Mouse (Mus musculus) embryo, embryonic 10.5 days (tissue): ENCODE results near the gene Hist1h2be.
A peak's percentile ranks its signal among the peaks of the same experiment; 100 is the strongest.
"Not testable (repeated sequence)": the region's sequence is repeated elsewhere in the genome, so short reads cannot be mapped to it uniquely, and the experiment has no call there.

ENCODE experiments used
- DNase-seq: peaks from one replicate; pipeline ENCODE4 v3.0.0-alpha.2; 2015; ENCODE audit warnings: low spot score

The Hist1h2be gene

DNA sequence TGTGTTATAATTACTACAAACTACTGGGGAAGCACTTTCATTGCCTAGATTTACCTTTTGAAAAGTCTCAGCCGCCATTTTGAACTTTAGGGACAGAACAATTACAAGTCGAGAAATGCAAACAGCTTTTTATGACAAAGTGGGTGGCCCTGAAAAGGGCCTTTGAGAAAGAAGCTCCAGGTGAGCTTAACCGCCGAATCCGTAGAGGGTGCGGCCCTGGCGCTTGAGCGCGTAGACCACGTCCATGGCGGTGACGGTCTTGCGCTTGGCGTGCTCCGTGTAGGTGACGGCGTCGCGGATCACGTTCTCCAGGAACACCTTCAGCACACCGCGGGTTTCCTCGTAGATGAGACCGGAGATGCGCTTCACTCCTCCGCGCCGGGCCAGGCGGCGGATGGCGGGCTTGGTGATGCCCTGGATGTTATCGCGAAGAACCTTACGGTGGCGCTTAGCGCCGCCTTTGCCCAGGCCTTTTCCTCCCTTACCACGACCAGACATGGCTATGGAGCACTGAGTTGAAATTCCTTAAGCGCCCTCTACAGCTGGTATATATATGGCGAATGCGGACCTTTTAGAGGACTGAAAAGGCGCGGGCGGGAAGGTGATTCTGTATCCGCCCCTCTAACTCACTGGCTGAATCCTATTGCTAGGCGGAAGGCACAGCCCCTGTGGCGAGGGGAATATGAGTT, 69.6 kb downstream of the Hist1h2be start, which contains the start of gene Hist1h4f:
Gene Hist1h4f, minus strand, starts transcription at position 503 of the 689 bp plus-strand sequence.
- DNase-seq: peak; percentile 98

DNA sequence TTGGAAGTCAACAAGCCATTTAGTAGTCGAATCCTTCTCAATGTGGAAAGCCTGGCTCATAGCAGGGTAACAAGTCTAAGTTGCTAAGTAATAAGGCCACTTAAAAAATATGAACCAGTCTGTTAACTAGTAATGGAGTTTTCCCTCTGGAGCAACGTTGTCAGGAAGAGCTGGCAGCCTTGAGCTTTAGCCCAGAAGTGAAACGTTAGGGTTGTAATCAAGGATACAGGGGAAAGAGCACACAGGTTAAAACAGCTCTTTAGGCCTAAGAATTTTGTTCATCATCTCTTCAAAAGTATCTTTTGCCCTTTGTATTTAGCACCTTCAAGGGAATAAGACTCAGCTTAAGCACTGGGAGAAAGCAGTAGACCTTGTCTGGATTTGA, 70.2 kb downstream of the Hist1h2be start:
- peak; percentile 82 for DNase-seq

DNA sequence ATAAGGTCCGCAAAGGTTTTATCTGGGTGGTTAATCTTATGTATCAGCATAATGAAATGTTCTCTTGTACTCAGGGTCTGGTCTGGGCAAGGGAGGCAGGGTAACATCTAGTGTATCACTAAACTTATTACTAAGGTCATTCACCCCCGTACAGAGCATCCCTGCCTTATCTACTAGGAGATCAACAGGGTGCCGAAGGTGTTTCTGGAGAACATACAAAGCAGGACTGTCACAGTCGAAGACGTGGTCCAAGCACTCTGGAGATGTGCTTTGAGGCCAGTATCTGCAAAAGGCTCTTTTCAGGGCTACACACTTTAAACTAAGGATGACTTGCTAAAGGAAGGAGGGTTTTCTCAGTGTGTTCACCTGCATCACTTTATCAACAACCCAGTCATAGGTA, 74.2 kb downstream of the Hist1h2be start:
- no peak for DNase-seq

DNA sequence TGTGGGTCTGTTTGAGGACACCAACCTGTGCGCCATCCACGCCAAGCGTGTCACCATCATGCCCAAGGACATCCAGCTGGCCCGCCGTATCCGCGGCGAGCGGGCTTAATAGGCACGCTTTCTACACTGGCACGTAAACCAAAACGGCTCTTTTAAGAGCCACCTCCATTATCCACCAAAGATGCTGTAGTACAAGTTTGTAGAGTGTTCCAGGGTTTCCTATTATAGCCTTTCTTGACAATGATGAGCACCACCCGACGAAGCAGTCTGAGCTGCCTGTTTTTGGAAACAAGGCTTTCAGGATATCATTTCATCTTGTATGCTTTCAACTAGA, 76.2 kb downstream of the Hist1h2be start:
- DNase-seq: not testable (repeated sequence)

DNA sequence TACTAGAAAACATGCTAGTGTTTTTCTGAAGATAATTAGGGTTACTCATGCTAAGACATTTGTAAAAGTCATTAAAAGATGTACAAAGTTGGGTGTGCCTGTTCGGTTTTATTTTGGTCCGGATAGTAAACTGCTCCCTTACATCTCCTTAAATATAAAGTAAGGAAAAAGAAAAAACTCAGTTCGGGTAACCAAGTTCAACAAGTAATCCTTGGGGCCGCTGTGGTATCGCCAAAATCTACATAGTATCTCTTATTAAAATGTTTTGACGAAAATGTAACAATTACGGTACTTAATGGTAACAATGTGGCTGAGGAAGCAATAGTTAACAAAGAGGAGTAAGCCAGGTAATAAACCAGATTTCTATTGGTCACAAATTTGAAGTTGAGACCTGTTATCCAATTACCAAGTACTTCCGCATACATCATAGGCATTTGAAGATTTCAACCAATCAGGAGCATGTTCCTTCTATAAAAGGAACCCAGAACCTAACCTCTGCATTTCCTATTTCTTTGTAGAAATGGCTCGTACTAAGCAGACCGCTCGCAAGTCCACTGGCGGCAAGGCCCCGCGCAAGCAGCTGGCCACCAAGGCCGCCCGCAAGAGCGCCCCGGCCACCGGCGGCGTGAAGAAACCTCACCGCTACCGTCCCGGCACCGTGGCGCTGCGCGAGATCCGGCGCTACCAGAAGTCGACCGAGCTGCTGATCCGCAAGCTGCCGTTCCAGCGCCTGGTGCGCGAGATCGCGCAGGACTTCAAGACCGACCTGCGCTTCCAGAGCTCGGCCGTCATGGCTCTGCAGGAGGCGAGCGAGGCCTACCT, 76.7 kb downstream of the Hist1h2be start, which contains the start of gene Hist1h3f:
Gene Hist1h3f, plus strand, starts transcription at position 88 of the 822 bp plus-strand sequence.
- peak; percentile 98 for DNase-seq

DNA sequence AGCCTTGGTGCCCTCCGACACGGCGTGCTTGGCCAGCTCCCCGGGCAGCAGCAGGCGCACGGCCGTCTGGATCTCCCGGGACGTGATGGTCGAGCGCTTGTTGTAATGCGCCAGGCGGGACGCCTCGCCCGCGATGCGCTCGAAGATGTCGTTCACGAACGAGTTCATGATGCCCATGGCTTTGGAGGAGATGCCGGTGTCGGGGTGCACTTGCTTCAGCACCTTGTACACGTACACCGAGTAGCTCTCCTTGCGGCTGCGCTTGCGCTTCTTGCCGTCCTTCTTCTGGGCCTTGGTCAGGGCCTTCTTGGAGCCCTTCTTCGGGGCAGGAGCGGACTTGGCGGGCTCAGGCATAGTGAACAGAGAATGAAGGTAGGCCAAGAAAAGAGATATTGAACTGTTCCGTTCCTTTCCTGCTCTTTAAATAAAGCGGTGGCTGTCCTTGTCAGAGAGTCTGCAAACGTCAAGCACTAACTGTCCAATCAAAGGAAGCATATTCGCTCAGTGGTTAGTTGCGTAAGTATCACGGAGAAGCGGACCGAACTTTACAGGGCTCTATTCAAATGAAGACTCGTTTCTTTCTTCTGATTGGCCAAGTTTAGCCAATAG, 77.8 kb downstream of the Hist1h2be start, which contains the start of gene Hist1h2bh:
Gene Hist1h2bh, minus strand, starts transcription at position 394 of the 609 bp plus-strand sequence.
- DNase-seq: peak; percentile 95

DNA sequence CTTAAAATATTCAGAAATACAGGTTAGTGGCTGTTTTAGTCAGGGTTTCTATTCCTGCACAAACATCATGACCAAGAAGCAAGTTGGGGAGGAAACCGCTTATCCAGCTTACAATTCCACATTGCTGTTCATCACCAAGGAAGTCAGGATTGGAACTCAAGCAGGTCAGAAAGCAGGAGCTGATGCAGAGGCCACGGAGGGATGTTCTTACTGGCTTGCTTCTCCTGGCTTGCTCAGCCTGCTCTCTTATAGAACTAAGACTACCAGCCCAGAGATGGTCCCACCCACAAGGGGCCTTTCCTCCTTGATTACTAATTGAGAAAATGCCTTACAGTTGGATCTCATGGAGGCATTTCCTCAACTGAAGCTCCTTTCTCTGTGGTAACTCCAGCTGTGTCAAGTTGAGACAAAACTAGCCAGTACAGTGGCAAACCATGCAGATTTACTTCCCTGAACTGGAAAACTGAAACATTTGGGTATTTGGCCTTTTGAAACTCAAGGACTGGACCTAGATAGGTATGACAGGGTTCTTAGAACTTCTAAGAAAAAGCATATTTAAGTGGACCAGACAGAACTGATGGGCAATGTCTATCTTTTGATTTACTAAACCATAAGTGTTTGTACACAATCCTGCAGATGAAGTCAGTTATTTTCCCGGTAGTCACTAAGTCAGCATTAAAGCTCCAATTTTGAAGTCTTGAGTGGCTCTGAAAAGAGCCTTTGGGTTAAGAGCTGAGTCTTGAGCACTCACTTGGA, 78.5 kb downstream of the Hist1h2be start:
- DNase-seq: peak; percentile 64

DNA sequence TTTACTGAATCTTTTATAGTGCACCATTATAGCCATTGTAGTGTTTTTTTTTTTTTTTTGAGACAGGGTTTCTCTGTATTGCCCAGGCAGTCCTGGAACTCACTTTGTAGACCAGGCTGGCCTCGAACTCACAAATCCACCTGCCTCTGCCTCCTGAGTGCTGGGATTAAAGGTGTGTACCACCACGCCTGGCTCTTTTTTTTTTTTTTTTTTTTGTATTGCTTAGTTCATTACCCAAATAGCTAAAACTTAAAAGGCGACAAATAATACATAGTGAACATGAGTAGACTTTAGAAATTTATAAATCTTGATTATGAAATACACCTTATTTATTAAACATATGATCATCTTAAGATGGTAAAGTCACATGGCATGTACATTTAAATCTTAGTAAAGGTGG, 79.4 kb downstream of the Hist1h2be start:
- DNase-seq: no peak

DNA sequence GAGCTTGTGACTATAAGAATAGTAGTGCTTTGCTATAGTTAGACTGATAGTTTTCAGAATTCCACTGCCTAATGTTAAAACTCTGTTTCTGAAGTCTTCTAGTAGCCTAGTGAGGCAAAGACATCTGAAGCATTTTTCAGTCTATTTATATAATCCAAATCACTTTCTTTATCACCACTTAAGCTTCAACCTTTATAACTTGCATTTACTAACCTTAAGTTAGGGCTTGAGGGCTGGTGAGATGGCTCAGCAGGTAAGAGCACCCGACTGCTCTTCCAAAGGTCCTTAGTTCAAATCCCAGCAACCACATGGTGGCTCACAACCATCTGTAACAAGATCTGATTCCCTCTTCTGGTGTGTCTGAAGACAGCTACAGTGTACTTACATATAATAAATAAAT, 81.1 kb downstream of the Hist1h2be start:
- DNase-seq: not testable (repeated sequence)

DNA sequence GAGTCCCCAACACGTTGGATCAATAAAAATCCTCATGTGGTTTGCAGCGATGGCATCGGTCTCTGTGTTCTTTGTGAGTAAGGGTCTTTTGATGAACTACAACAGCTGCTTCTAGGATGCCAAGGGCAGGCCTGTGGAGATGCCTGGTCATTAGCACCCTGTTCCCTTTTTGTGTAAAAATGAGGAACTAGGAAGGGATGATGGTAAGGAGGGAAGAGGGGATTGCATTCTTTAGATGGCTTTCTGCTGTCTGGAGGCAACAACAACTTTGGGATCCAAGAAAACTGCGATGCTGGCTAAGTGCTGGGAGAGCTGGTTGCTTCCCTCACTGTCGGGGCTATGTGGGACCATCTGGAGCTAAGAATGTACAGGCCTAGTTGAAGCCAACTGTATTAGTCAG, 82.7 kb downstream of the Hist1h2be start:
- DNase-seq: no peak

DNA sequence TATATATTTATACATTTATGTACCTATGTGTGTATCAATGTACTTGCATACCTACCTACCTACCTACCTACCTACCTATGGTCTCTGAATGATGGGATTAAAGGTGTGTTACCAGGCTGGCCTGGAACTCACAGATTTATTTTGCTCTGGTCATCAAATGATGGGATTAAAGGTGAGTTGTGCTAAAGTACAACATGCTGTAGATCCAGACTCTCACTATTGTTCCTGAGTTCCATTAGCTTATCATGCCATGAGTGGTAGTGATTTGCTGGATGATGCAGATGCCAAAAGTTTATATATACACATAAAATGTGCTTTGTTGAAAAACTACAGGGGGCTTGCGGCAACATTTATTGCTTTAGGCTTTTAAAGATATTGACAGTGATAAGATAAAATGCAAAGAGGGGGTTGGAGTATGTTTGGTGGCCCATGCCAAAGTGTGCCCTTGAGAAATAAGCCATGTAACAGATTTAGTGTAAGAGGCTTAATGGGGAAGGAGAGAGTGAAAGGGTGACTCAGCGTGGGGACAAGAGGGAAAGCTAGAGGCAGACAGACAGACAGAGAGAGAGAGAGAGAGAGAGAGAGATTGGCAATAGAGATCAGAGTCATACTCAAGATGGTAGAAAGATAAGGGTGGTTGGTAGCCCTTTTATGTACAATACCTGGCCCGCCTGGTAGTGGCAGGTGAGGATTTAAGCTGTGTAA, 83.8 kb downstream of the Hist1h2be start:
- peak; percentile 22 for DNase-seq

DNA sequence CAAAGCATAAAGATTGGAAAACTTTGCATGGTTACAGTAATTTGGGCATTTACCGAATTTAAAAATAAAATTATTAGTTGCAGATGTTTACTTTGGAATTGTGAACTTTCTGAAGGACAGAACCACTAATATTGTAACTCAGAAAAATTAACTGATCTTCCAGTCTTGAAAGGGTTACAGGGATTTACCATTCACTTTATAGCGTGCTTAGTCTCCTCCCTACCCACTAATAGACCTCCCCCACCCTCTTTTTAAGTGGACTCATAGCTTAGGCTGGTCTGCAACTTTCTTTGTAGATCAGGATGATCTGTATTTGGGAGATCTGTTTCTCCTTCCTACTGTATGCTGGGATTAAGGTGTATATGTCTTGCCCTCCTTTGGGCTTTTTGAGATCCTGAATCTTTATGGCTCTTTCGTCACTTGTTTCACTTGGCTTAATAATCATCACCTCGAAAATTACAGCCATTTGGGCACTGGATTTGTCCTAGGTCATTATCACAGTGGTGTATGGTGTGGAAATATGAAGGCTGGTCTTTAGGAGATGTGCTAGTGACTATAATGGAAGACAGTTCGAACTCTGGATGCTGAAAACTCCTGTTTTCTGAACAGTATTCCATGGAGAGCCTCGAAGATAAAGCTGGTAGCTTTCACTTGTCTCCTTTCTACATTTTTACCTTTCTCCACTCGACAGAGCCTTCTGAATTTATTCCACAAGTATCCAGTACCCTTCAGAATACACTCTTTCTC, 84.7 kb downstream of the Hist1h2be start:
- DNase-seq: peak; percentile 72

DNA sequence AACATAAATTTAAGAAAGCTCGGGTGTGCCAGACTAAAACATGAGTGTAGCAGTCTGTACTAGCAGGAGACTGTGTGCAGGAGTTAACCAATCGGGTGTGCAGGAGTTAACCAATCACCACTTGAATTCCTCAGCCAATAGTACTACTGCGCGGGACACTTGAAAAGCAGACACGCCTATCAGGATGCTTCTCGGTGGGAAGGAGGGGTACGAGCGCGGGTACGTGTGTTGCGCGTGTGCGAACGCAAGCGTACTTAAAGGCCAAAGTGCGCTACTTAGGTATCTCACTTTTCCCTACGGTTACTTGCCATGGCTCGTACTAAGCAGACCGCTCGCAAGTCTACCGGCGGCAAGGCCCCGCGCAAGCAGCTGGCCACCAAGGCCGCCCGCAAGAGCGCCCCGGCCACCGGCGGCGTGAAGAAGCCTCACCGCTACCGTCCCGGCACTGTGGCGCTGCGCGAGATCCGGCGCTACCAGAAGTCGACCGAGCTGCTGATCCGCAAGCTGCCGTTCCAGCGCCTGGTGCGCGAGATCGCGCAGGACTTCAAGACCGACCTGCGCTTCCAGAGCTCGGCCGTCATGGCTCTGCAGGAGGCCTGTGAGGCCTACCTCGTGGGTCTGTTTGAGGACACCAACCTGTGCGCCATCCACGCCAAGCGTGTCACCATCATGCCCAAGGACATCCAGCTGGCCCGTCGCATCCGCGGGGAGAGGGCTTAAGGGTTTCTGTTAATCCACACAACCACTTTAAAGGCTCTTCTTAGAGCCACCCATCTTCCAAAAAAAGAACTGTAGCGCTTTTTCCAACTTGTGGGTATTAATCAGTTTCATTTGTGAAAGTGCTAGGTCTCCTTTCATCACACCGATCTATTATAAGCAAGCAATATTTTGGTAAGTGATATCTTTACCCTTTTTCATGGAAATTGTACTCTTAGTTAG, 85.5 kb downstream of the Hist1h2be start, which contains the start of gene Hist1h3g:
Gene Hist1h3g, plus strand, starts transcription at position 286 of the 939 bp plus-strand sequence.
- peak; percentile 98 for DNase-seq

DNA sequence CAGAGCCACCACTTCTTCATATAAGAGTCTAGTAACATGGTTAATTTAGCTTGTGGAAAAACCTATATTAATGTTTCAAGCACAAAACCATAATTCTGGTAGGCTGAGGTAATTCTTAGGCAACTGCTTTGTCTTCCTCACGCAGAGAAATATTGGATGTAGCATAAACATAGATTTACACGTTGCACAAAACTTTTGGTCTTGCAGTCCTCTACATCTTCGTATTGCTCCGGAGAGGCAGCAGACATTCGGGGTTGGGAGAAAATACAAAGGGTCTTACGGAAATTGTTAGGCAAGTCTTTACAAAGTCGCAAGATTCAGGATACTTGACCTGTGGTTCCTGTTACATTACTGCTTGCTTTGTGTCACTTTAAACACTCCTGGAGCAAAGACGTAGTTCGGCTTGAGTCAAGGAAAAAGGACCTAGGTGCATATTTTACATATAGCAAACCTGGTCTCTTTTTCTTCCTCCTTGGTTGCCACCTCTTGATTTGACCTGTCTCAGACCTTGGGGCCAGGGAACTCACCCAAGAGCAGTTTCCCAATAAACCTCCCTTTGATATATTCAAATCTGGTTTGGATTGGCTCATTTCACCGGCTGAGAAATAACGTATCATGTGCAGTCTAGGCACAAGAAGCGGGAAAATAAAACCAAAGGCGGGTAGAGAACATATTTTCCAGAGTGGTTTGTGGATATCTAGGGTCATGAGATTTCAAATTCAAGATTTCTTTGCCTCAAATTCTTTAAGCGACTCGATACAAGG, 86.4 kb downstream of the Hist1h2be start:
- no peak for DNase-seq
